8 mouse cellular contexts compared by ENCODE assay signal in the genomic region with DNA sequence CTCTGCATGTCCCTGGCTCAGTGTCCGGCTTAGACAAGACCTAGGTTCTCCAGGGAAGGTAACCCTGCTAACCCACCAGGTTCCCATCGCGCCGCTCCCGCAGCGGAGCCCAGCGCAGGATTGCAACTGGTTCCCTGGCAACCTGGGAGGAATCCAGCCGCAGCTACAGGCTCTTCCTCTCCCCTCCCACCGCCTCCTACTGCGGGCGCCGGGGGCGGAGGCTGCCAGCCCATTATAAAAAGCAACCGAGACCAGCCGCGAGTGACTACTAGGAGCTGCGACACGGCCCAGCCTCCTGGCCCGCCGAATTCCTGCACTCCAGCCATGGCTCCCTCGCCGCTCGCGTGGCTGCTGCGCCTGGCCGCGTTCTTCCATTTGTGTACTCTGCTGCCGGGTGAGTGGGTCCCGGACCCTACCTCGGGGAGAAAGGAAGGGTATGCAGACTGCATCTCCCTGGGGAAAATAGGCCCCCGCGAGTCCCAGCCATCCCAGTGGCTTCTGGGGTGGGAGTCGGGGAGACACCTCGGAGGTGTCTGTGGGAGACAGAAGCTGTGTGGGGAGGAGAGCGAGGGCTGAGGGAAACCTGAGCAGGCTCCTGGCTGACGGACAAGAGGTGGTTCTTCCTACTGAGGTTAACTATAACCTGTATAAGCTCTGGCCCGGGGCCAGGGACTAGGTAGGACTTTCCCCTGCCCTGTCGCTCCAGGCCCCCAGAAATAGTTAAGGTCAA. TPM values are rescaled to one million over a fixed set of nuclear protein-coding genes. Genes with fewer than 3 reads are reported as not detected.
DNase-seq lines count a peak whose midpoint lies in the region; ATAC-seq and TF ChIP-seq lines count a peak whose summit lies in the region.

A gene (plus strand): TSS at position 69 of the 730 bp plus-strand sequence.

- DNase-seq in adrenal gland, adult 2 months = peak; percentile 94
- DNase-seq in embryo, embryonic 10.5 days (ENCODE audit: low spot score) = peak; percentile 86
- peak; percentile 65 for DNase-seq in gastrocnemius, postnatal 14 days
- DNase-seq in hindbrain, postnatal 0 days (ENCODE audit: low spot score) = peak; percentile 87
- DNase-seq in left cerebral cortex, adult 2 months (ENCODE audit: extremely low spot score in 1 of 2, low spot score in 2 of 2) = peak; percentile 92
- peak; percentile 94 for DNase-seq in lung, postnatal 36 days
- DNase-seq in right cerebral cortex, postnatal 25 days = peak; percentile 93
- DNase-seq in B cell, adult 2 months = no peak

- no peaks in the 10 kb centered on the region for H3K27me3 ChIP-seq in hindbrain, postnatal 0 days (ENCODE audit: insufficient read depth, low read length)

- no peaks in the 10 kb centered on the region for H3K36me3 ChIP-seq in hindbrain, postnatal 0 days (ENCODE audit: insufficient read depth, low read length)

- TF ChIP-seq CTCF in hindbrain, postnatal 0 days (IDR thresholded peaks at IDR 0.05; ENCODE audit: low read depth) = no peak
- no peak for TF ChIP-seq CTCF in left cerebral cortex, adult 2 months (IDR thresholded peaks at IDR 0.05)

- peak within 1 kb of the TSS; percentile 64 for H3K27ac ChIP-seq in hindbrain, postnatal 0 days
- H3K27ac ChIP-seq in left cerebral cortex, adult 2 months = peak within 1 kb of the TSS; percentile 99

- peaks cover 21% of the 10 kb centered on the region; the same call in 1 of the 2 replicates for H3K4me1 ChIP-seq in hindbrain, postnatal 0 days (ENCODE audit: insufficient read depth, low read length)

- peak; percentile 89 for ATAC-seq in hindbrain, postnatal 0 days

- intact Hi-C loops in gastrocnemius, postnatal 14 days (cut with DNase I; ENCODE audit: low total_unique reads) = no loop called here
- intact Hi-C loops in left cerebral cortex, adult 2 months (cut with DNase I) = loop anchor here (1.0 to 2.0 kb wide), 2 partner anchors 41 to 68 kb away; no protein-coding TSS in a partner anchor

- WGBS in hindbrain, postnatal 0 days = under 1% methylated on average over 36 of the region's 38 CpGs

- H3K4me3 ChIP-seq in hindbrain, postnatal 0 days (ENCODE audit: low read length) = peak within 1 kb of the TSS; percentile 51
- H3K4me3 ChIP-seq in left cerebral cortex, adult 2 months = peak within 1 kb of the TSS; percentile 96

- H3K9ac ChIP-seq in hindbrain, postnatal 0 days (replicated peaks; ENCODE audit: low read length) = peak within 1 kb of the TSS; percentile 60

- H3K9me3 ChIP-seq in hindbrain, postnatal 0 days (ENCODE audit: low read length) = no peaks in the 10 kb centered on the region

- peak within 1 kb of the TSS; percentile 78 for H3K4me2 ChIP-seq in hindbrain, postnatal 0 days (ENCODE audit: low read depth, low read length)

RNA-seq across cellular contexts. Expression of the gene that starts here (rescaled TPM):
- total RNA-seq in adrenal gland, adult 2 months (2021) = 10 to 100 TPM; 29.3 to 48.2 TPM
- polyA plus RNA-seq in adrenal gland, adult 2 months (2012; rRNA removed) = 116 and 153 TPM in 2 replicates
- total RNA-seq in gastrocnemius, postnatal 14 days (2021) = under 1 TPM; 0.82 to 0.96 TPM
- 99.6 and 100 TPM in 2 replicates for total RNA-seq in hindbrain, postnatal 0 days (2014; rRNA removed)
- polyA plus RNA-seq in hindbrain, postnatal 0 days (2015; fragmentation: Nextera tagmentation; extraction: Ambion mirVana) = 74.1 and 87.9 TPM in 2 replicates
- 100 to 1,000 TPM; 658 to 661 TPM for total RNA-seq in left cerebral cortex, adult 2 months (2021)

Comparison
In these comparisons a context has a peak if more than half of its experiments do, and no peak if none do; other contexts are left out.
1. RNA of the gene that starts here (total RNA-seq): 658 to 661 TPM in left cerebral cortex, adult 2 months, 99.6 to 100 TPM in hindbrain, postnatal 0 days and 29.3 to 48.2 TPM in adrenal gland, adult 2 months; 0.82 to 0.96 TPM in gastrocnemius, postnatal 14 days; every median in the first group is over 10 times any median in the second.
2. Peak in DNase-seq in gastrocnemius, postnatal 14 days; RNA of the gene not detected or under 1 TPM.
3. DNase-seq: peak in adrenal gland, adult 2 months (single experiment), embryo, embryonic 10.5 days (single experiment), hindbrain, postnatal 0 days (single experiment), left cerebral cortex, adult 2 months (2 of 2), lung, postnatal 36 days (single experiment) and right cerebral cortex, postnatal 25 days (single experiment); none in B cell, adult 2 months (0 of 2).